Mouse (Mus musculus) myocyte (in vitro differentiated cells): Measurements from ENCODE around the gene Ccn6.

ENCODE experiments used
- CEBPB ChIP-seq: IDR thresholded peaks from 2 replicates; pipeline ENCODE4 v1.6.1; 2011; ENCODE audit warnings: mild to moderate bottlenecking, moderate library complexity; ENCODE audit not compliant: poor library complexity, insufficient read depth, severe bottlenecking
- E2F4 ChIP-seq: IDR thresholded peaks from one replicate; pipeline ENCODE4 v1.6.1; 2011; ENCODE audit warnings: mild to moderate bottlenecking, control low read depth, moderate library complexity; ENCODE audit not compliant: insufficient read depth
- MAX ChIP-seq: IDR thresholded peaks from one replicate; pipeline ENCODE4 v1.6.1; 2011; ENCODE audit warnings: low read depth, mild to moderate bottlenecking, control low read depth
- MYOD1 ChIP-seq, 3 experiments: IDR thresholded peaks; one replicate each; pipeline ENCODE4 v1.6.1; 2011; ENCODE audit warnings: control low read depth in 2 of 3, low read depth in 2 of 3, mild to moderate bottlenecking in 2 of 3, moderate library complexity in 1 of 3; ENCODE audit not compliant: insufficient read length in 2 of 3, control insufficient read depth in 1 of 3
- MYOG ChIP-seq, 3 experiments: IDR thresholded peaks; one replicate each; pipeline ENCODE4 v1.6.1; 2011; ENCODE audit warnings: control low read depth in 2 of 3, low read depth in 2 of 3, mild to moderate bottlenecking in 2 of 3; ENCODE audit not compliant: insufficient read length in 2 of 3, control insufficient read depth in 1 of 3, insufficient read depth in 1 of 3
- POLR2A ChIP-seq: IDR thresholded peaks from one replicate; pipeline ENCODE4 v1.6.1; 2011; ENCODE audit warnings: low read depth, mild to moderate bottlenecking, control low read depth, moderate library complexity; ENCODE audit not compliant: insufficient read length
- POLR2AphosphoS2 ChIP-seq: IDR thresholded peaks from one replicate; pipeline ENCODE4 v1.6.1; 2011; ENCODE audit warnings: low read depth, control low read depth; ENCODE audit not compliant: insufficient read length
- REST ChIP-seq: IDR thresholded peaks from one replicate; pipeline ENCODE4 v1.6.1; 2011; ENCODE audit warnings: mild to moderate bottlenecking, control low read depth, moderate library complexity; ENCODE audit not compliant: insufficient read depth, insufficient read length
- TCF12 ChIP-seq: IDR thresholded peaks from one replicate; pipeline ENCODE4 v1.6.1; 2011; ENCODE audit warnings: mild to moderate bottlenecking, control low read depth; ENCODE audit not compliant: poor library complexity, insufficient read depth, severe bottlenecking
- TCF3 ChIP-seq: IDR thresholded peaks from one replicate; pipeline ENCODE4 v1.6.1; 2011; ENCODE audit warnings: low read depth, control low read depth; ENCODE audit not compliant: insufficient read length
- USF1 ChIP-seq: IDR thresholded peaks from one replicate; pipeline ENCODE4 v1.6.1; 2011; ENCODE audit warnings: low read depth, mild to moderate bottlenecking, control low read depth, moderate library complexity

DNA sequence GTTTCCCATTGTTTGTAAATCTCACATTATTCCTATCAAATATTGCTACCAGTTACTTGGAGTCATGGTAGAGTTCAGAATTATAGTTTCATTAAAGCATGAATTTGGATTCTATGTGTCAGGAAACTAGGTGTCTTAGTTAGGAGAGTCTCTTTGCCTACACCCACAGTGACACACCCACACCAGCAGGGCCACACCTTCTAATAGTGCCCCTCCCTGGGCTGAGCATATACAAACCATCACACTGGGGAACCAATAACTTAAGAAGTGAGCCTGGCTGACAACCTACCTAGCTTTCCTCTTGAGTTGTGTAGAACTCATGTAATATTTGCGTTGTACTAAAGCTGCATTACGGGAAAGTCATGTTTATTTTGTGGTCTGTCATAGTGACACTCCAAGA lies 22.2 kb downstream of the Ccn6 start:
- no peak for TF ChIP-seq MAX
- no peak for TF ChIP-seq POLR2A
- TF ChIP-seq USF1, result no peak
- no peak for TF ChIP-seq E2F4
- no peak for TF ChIP-seq REST
- no peak for TF ChIP-seq MYOD1 (IDR thresholded peaks at IDR 0.05; ENCODE audit: control insufficient read depth in 1 of 3, insufficient read length in 2 of 3, low read depth in 2 of 3)
- TF ChIP-seq MYOG (IDR thresholded peaks at IDR 0.05; ENCODE audit: control insufficient read depth in 1 of 3, insufficient read depth in 1 of 3, insufficient read length in 2 of 3, low read depth in 2 of 3), result no peak
- no peak for TF ChIP-seq TCF12
- no peak for TF ChIP-seq POLR2AphosphoS2
- no peak for TF ChIP-seq CEBPB
- TF ChIP-seq TCF3, result no peak
